Mouse (Mus musculus) thymus, adult 2 months (tissue): Measurements from ENCODE around the gene Sik3.

Source experiments
- CTCF ChIP-seq: fragments of 200-500 bp; IDR thresholded peaks from 2 replicates; pipeline ENCODE4 v1.5.1; 2012; ENCODE audit warnings: mild to moderate bottlenecking, control low read depth, low read length, moderate library complexity, borderline replicate concordance; ENCODE audit not compliant: control insufficient read depth, poor library complexity, insufficient read depth; ENCODE audit errors: extremely low read depth
- POLR2A ChIP-seq: fragments of 200-500 bp; IDR thresholded peaks from 2 replicates; pipeline ENCODE4 v1.6.1; 2012; ENCODE audit warnings: mild to moderate bottlenecking, low read length, control low read depth, moderate library complexity; ENCODE audit not compliant: control insufficient read depth, poor library complexity, insufficient read depth; ENCODE audit errors: extremely low read depth

GRCm38 (mm10) chr9:46069013-46069412 is 56.4 kb downstream of the Sik3 start:
- TF ChIP-seq CTCF: no peak
- TF ChIP-seq POLR2A: no peak
